Mouse (Mus musculus) layer of hippocampus, postnatal 25 days (tissue): ENCODE results near the gene Tsga10. TPM values are rescaled to one million over a fixed set of nuclear protein-coding genes. Genes with fewer than 3 reads are reported as not detected.

Source experiments
- DNase-seq, 2 experiments: peaks; one replicate each; pipeline ENCODE4 v3.0.0; 2022; ENCODE audit warnings: mixed read lengths in 2 of 2, low spot score in 1 of 2; ENCODE audit errors: extremely low spot score in 1 of 2
- total RNA-seq, 2 experiments: library from RNA; stranded (reverse); gene quantifications; 2 replicates each; pipeline ENCODE4 v1.2.3; 2021

Gene Tsga10
- total RNA-seq: 10 to 100 TPM; 21.7 to 25.8 TPM

- DNase-seq: no peak
These were observed at the start of gene Tsga10 for GRCm38 (mm10) chr1:37866286-37866685. Gene Tsga10, minus strand, starts transcription at chr1:37866429.

GRCm38 (mm10) chr1:37912751-37913150 is 46.5 kb upstream of the Tsga10 start:
- no peak for DNase-seq

GRCm38 (mm10) chr1:37903178-37903577 is 36.9 kb upstream of the Tsga10 start:
- peak in 1 of 2 experiments; percentile 12 for DNase-seq

- no peak for DNase-seq
These were observed 34.1 kb upstream of the Tsga10 start for GRCm38 (mm10) chr1:37900288-37900687.

- no peak for DNase-seq
These were observed 33.6 kb upstream of the Tsga10 start for GRCm38 (mm10) chr1:37899816-37900215.

- DNase-seq: no peak
These were observed 28.4 kb upstream of the Tsga10 start for GRCm38 (mm10) chr1:37894606-37895005.

GRCm38 (mm10) chr1:37891400-37891799 is 25.2 kb upstream of the Tsga10 start:
- DNase-seq: no peak

GRCm38 (mm10) chr1:37890025-37890652 is 23.9 kb upstream of the Tsga10 start, which contains the start of the genes Mitd1 and Mrpl30:
Gene Mitd1, minus strand, starts transcription at chr1:37890411.
Gene Mrpl30, plus strand, starts transcription at chr1:37890477.
- DNase-seq: peak; percentile 85 to 88

- DNase-seq: no peak
These were observed 23.0 kb upstream of the Tsga10 start for GRCm38 (mm10) chr1:37889206-37889605.

- no peak for DNase-seq
These were observed 18.2 kb upstream of the Tsga10 start for GRCm38 (mm10) chr1:37884451-37884850.

- no peak for DNase-seq
These were observed 17.2 kb upstream of the Tsga10 start for GRCm38 (mm10) chr1:37883411-37883810.

GRCm38 (mm10) chr1:37877736-37878460 is 11.7 kb upstream of the Tsga10 start:
- DNase-seq: no peak

GRCm38 (mm10) chr1:37873157-37873556 is 6.9 kb upstream of the Tsga10 start:
- no peak for DNase-seq

GRCm38 (mm10) chr1:37872131-37873067 is 6.2 kb upstream of the Tsga10 start:
- DNase-seq: peak; percentile 48 to 60

- DNase-seq: no peak
These were observed 5.5 kb upstream of the Tsga10 start, which contains the start of gene Lipt1 for GRCm38 (mm10) chr1:37871704-37872103. Gene Lipt1, plus strand, starts transcription at chr1:37871738.

- DNase-seq: no peak
These were observed 3.1 kb upstream of the Tsga10 start for GRCm38 (mm10) chr1:37869362-37869761.

- no peak for DNase-seq
These were observed 2.4 kb upstream of the Tsga10 start for GRCm38 (mm10) chr1:37868640-37869039.

- no peak for DNase-seq
These were observed 1.6 kb upstream of the Tsga10 start for GRCm38 (mm10) chr1:37867684-37868322.

- peak in 1 of 2 experiments; percentile 33 for DNase-seq
These were observed 827 bp upstream of the Tsga10 start for GRCm38 (mm10) chr1:37867056-37867455.
